Mouse (Mus musculus) naive thymus-derived CD4-positive, alpha-beta T cell, adult 2 months (primary cell): ENCODE measurements around the gene Cryba4.

Experiments
- DNase-seq: peaks from one replicate; pipeline ENCODE4 v3.0.0-alpha.2; 2011; ENCODE audit warnings: low read depth

The Cryba4 gene

DNA sequence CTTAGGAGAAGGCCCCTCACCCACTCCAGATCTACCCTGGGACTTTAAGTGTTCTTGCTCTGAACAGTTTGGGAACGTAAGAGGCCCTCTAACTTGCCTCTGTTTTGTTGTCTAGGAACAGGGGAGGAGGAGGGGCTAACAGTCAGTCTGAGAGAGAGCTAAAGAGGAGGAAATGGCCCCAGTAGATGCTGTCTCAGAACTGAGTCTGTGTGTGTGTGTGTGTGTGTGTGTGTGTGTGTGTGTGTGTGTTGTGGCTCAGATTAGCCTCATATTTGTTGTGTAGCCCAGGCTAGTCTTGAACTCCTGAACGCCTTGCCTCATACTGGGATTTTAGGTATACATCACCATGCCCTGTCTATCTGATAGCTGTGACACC, 34.3 kb upstream of the Cryba4 start:
- no peak for DNase-seq

DNA sequence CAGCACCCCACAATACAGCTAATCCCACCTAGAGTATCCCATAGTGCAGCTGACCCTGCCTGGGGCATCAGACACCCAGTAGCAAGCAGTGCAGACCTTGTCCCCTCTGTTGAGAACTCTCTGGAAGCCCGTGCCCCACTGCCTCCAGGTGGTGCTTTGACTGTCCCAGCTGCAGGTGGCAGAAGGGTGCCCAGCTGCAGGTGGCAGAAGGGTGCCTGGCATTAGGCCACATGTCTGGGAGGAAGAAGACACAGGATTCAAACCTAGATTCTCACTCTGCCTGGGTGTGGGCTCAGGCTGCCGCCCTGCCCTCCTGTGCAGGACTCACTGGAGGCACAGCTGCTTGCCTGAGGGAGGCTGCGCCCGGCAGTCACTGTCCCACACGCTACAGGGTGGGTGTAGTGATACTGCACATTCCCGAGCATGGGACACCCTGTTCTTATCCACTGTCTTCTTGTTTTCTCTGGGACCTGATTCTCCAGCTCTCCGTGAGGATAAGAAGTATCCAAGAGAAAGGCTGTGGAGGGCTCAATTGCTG, 33.3 kb upstream of the Cryba4 start:
- no peak for DNase-seq

DNA sequence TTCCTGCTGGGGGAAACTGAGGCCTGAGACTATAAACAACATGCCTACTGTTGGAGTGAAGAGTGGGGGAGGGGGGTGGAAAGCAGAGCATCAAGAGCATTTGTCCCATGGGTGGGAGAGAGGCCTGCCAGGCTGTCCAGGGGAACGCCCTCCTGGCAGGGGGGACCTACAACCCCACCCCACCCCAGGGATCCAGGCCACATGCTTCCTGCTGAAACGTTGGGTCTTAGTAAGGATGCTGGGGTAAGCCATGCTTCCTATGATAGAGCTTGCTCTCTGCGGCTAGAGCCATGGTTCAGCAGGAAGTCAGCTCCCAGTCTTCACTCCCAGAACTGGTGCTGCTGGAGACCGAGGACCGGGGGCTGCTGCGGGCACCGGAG, 31.9 kb upstream of the Cryba4 start:
- no peak for DNase-seq

DNA sequence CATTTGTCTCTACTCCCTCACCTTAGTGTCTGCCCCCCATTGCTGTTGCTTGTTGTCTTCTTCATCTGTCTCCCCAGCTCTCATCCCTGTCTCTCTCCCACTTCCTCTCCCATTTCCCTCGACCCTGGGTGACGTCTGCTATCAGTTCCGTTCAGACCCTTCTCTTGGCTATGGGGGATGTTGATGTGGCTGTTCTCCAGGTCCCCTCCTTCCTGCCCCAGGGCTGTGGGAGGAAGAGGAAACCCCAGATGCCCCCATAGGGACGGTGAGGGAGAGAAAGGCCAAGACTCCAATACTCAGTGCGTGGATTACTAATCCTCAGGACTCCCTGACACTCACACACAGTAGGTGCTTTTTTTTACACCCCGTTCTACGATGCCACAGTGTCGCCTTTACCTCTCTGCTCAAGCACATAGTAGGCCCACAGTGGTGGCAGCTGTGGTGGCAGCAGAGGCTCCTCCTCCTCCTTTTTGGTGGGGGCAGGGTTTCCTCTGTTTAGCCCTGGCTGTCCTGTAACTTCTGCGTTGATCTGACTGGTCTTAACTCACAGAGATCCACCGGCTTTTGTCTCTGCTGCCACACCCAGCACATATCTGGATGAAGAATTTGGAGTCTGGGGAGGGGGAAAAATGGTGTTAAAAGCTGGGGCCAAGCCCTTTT, 31.4 kb upstream of the Cryba4 start:
- no peak for DNase-seq

DNA sequence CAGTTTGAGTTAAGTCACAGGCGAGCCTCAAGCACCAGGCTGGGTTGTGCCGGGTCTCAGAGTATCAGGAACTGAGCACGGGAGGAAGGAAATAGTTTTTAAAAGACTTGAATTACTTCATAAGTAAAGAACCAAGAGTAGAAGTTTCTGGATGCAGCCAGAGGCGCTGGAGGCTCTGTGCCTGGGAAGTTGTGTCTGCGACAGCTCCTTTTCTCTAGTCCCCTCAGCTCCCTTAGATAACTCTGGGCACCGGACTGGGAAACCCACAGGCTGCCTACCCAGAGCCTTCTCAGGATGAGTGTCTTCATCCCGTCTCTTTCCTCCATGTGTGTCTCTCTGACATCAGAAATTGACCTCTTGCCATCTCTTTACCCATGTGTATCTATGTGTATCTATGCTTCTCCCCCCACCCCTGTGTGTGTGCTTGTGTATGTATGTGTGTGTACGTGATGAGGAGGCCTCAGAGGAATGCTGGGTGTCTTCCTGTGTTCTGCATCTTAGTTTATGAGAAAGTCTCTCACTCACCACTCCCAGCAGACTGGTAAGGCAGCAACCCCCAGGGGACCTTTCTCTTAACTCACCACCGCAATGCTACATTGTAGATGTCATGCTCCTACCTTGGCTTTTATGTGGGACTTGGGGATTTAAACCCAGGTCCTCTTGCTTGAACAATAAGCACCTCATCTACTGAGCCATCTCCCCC, 30.6 kb upstream of the Cryba4 start:
- no peak for DNase-seq

DNA sequence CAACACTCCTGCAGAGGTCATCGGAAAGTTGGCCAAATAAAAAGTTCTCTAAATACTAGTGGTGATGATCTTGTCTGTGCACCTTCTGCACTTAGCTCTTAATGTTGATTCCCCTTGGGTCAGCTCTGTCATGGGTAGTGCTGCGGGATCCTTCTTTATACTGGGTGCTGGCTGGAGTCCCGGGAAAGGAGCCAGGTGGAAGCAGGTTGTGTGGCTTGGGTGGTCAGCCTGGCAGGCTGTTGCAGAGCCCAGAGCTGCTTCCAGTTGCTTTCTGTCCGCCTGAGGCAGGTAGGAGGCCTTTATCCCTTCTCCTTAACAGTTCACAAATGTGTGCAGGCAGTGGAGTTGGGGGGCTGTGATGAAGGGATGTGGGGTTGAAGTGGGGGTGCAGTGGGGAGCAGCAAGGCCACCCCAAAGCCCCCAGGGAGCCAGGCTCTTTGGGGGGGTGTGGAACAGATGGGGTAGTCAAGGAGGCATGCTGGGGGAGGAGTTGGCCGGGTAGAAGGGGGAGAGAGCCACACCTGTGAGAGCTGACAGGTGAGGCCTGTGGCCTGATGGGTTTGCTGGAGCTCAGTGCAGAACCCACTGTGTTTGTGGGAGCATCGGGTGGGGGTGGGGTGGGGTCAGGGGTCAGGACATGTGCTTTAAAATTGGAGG, 29.9 kb upstream of the Cryba4 start:
- DNase-seq: no peak

DNA sequence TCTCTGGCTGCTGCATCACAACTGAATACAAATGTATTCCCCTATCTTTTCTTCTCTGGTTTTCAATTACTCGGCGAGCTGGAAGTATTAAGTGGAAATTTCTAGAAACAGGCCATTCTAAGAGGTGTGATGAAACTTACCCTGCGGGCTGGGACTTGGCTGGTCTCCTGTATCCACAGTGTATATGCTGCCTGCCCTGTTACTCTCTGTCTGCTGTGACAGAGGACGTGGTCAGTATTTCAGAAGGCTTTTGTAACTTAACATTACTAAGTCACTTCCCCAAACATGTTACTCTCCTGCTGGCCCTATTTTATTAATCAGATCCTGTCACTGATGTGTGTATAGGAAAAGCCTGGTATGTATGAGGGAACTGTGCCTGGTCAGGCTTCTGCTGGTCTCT, 29.4 kb upstream of the Cryba4 start:
- DNase-seq: no peak

DNA sequence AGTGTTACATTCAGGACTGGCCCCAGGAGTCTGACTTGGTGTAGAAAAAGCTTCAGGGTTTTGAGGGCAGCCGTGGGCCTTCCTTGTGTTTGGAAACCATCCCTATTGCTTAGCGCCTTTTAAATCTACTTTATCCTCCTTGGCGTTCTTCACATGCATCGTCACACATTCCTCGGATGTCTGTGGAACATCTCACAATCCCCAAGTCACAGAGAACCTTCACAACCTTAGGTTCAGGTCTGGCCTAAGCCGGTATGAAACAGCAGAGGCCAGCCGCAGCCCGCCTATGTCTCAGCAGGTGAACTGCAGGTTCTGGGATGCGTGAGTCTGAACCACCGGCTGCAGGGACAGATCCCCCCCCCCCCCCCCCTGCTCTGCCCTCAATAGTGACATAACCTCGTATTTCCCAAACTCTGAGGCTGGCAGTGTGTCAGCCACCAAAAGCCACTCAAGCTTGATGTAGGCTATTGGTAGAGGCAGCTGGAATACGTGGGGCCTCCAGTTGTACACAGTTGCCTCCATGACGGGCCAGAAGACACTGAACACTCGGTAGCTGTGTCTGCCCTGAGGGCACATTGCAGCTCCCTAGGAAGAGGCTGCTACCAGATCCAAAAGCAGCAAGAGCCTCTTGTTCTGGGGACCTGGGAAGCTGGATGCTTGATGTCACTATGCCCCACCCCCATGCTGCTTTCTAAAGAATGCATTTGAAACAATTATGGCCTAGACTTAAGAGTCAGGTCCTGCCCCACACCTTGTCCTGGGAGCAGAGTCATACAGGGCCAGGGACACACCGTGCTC, 28.7 kb upstream of the Cryba4 start:
- no peak for DNase-seq

DNA sequence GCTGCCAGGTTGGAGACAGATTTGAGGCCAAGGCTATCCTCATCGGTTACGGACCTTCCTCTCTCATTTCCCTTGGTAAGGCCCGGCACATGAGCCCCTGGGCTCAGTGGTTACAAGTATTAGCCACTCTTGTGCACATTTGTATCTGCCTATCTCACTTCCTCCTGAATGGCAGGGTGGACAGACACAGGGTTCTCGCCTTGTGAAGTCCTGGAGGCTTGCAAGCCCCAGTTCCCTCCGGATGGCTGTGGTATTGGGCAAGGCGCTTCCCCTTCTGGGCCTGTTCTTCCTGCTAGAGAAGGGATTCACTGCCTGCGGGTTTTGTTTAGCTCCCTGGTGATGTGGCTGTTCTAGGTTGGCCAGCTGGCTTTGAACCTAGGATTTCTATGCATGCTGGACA, 27.8 kb upstream of the Cryba4 start:
- no peak for DNase-seq

DNA sequence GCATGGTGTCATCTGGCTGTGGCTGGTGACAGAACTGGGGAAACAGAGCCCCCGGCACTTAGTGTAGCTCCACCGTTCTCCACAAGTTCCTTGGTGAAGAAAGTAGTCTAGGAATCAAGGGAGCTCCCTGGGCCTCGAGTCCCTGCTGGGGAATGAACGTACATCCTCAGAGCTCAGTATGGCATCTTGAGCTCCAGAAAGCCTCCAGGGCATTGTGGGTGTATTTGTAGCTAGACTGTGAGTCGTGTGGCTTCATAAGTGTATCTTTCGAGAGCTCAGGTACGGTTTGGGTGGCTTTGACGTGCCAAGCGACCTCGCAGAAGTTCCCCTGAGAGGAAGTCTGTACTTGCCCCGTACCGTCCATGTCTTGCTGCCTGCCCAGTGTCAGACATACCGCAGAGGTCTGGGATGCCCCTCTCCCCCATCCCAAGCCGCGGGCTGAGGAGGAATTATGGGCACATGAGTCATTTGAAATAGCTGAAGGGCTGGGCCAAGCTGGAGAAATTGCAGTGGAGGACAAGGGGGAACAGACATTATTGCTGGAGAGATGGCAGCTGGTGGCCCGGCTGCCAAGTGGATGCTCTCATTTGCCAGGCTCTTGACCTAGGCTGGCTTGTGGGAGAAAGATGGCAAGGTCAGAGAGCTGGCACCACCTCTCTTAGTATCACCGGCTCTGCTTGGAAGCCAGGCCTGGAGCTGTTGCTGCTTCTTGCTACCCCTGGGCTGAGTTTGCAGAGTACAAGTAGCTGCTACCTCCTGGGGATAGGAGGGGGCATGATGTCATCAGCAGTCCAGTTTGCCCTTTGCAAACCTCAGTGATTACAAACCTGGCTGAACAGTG, 27.1 kb upstream of the Cryba4 start:
- DNase-seq: no peak

DNA sequence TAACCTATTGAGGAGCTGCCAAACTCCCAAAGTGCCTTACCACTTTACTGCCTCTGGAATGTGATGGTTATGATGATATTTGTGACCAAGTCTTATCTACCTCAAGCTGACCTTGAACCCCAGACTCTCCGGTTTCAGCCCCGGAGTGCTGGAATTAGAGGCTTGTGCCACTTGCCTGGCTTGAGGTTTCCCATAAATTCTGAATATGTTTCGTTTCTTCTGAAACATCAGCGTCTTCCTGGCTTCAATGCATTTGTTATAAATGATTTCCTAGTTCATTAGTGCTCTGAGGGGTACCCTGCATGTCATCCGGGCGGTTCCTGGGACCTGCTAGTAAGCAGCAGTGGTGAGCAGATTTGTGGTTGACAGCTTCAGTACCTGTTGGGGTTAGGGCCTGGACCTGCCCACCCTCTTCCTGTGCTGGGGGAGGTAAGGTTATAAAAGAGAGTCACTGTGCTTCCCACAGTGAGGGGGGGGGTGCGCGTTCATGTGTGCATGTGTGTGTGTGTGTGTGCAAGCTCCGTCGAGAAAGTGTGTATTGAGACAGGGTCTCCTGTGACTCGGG, 25.7 kb upstream of the Cryba4 start:
- DNase-seq: peak; percentile 54

DNA sequence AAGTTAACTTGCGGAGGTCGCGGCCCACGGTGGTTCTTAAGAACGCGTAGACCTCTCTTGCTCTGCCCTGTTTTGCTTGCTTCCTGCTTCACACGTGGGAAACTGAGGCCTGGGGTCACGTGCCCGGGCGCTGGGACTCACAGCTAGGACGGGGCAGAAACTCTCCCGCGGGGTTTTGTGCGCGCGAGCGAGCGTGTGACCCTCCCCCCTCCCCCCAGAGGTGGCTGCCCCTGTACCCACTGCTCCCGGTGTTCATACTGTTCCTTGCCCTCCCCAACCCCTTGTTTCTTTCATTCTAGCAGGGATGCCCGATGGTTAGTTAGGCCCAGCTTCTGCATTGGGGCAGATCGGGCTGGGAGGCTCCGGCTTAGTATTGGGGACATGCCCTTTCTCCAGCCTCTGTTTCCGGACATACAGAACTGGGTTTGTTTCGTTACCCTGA, 24.6 kb upstream of the Cryba4 start:
- DNase-seq: no peak

DNA sequence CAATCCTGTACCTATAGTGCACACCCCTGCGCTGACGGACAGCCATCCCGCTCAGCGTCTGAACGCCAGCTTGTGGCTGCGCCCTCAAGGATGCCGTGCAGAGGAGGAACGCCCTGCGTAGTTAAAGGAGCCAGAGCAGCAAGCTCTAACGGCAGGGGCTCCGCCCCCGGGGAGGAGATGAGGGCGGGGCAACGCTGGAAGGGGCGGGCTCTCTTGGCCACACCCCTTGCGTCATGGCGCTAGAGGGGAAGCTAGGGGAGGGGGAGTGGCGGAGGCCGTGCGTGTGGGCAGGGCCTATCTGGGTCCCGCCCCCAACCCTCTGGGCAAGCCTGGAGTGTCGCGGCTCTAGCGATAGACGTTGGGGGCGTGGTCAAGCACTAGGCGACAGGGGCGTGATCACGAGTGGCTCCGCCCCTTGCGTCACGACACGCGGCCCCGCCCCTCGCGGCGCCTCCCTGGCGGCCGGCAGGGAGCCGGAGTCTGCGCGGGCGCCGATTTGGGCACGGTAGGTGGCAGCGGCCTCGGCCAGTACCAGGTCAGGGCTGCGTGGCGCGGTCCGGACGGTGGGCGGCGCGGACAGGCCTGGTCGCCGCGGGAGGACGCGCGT, 24.1 kb upstream of the Cryba4 start, which contains the start of gene Tpst2:
Gene Tpst2 (plus strand): TSS at position 425 of the 607 bp plus-strand sequence.
- peak; percentile 100 for DNase-seq

DNA sequence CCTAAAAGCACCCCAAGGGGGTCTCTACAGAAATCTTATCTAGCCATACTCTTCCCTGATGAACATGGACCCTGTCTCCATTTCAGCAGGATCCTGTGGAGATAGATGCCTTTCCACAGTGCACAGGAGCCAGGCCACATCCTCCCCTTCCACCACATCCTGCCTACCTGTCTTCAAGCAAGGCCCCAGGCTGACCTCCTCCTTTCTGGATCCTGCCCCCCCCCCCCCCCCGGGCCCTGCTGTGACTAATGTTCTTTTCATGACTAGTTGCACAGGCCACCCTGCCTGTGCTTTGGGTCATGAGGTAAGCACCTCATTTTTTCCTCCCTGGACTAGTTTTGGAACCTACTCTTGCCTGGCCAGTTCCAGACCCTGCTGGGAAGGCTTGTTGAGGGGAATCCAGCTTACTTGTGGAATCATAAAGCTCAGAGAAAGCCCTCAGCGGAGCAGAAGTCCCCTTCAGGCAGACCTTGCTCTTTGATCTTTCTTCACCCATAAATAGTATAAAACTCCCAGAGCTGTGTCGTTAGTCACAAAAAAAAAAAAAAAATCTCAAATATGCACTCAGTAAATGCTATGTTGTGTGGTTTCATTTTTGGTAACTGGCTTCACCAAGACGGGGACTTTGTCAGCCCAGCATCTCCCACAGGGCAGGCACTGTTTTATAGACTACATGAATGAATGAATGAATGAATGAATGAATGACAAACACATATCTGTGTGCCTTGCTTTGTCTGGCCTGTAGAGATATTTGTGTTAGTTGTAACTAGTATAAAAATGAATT, 22.9 kb upstream of the Cryba4 start:
- peak; percentile 79 for DNase-seq

DNA sequence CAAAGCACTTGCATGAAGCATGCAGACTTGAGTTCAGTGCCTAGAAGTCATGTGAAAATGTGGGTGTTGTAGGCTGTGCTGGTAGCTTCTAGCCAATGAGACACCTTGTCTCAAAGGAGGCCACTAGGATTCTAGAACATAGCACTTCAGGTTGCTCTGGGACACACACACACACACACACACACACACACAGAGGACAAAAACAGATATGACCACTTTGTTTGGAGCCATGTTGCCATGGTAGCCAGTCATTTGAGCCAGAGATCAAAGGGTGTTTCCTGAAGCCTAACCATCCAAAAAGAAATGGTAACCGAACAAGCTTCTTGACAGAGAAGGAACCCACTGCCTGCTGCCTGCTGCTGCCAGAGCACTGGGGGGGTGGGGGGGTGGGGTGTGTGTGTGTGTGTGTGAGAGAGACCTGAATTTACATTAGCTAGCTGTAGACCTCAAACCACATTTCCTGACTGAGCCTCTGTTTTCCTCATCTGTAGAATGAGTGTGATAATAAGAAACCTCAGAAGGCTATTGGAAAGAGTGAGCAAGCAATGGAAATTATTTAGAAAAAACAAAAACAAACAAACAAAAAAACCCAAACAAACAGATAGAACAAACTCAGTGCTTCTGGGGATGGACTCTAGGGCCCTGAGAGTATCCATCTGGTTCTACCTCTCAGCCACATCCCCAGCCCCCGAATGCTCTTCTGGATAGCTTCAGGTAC, 21.6 kb upstream of the Cryba4 start:
- DNase-seq: peak; percentile 92

DNA sequence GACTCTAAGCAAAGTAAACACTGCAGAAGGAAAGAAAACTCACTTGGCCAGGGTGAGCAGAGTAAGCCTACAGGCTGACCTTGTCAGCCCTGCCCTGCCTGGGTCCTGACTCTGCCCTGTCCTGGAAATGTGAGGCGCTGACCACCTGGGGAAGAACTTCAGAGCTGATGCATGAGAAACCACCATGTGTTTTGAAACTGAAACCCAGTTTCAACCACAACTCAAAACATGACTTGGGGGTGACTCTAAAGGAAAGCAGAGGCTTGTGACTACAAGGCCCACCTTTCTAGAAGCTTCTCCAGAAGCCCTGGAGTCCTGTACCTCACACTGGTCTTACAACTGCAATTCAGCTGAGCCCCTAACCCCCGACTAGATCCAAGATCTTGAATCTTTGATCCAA, 20.6 kb upstream of the Cryba4 start:
- peak; percentile 67 for DNase-seq

DNA sequence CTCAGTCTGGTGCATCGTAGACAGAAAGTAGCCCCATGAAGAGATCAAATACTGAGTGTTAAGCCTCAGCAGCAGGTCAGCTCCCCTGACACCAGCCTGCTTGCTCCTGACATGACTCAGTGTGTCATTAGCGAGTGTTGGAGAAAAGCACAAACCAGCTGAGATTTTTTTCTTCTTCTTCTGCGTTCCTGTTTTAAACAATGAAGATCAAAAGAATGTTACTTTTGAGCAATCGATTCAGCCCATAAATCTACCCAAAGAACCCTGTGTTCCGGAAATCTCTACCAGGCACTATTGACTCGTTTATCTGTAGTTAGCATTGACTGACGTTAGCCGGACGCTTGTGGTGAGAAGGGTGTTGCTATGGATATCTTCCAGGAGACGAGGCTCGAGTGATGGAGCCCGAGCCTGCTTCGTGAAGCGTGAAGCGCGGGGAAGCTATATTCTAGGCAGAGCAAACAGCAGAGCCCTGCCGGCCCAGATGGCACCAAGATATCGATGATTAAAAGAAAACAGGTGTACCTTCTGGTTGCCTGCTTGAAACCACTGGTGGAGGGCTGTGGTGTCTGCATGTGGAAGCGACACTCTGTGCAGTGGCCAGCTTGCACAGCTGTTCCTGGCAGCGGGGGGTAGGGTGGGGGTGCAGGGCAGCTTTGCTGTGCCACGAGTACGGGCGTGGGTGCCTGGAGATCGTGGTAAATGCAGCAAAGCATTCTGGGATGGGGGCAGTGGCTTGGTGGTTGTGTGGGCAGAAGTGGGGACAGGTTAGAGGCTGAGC, 18.6 kb upstream of the Cryba4 start:
- peak; percentile 81 for DNase-seq
